Mouse (Mus musculus): ENCODE measurements around the gene AY761184. TPM values are rescaled to one million over a fixed set of nuclear protein-coding genes. Genes with fewer than 3 reads are reported as not detected.
"Not testable (repeated sequence)": the region's sequence is repeated elsewhere in the genome, so short reads cannot be mapped to it uniquely, and the experiment has no call there.

Gene AY761184
- polyA plus RNA-seq (2014; fragmentation: Nextera tagmentation; extraction: Ambion mirVana), result not detected in 2 replicates

DNA sequence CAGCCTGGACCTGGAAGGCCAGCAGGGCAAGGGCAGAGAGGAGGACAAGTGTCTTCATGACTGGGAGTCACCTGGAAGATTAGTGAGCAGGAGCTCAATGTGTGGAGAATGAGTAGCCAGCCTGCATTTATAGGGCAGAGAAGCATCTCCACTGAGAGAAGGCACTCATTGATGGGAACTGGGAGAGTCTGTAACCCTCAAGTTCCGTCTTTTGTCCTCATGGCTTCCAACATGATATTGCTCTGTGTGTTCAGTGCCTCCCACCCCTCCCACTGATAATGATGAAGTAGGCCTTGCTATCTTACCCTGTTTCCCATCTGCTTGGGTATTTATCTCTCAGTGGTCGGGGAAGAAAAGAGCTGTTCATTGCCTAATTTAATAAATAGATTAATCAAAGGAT is at the start of gene AY761184:
Gene AY761184, minus strand, starts transcription at position 101 of the 400 bp plus-strand sequence.
- not testable (repeated sequence) for H3K9me3 ChIP-seq (ENCODE audit: control insufficient read depth, low read length); H3K4me3 ChIP-seq (ENCODE audit: low read depth, low read length); H3K27ac ChIP-seq (replicated peaks; ENCODE audit: low read depth, low read length); ATAC-seq (ENCODE audit: low read depth); DNase-seq (ENCODE audit: low spot score); H3K36me3 ChIP-seq (ENCODE audit: control insufficient read depth, insufficient read depth, low read length); H3K4me1 ChIP-seq (ENCODE audit: control insufficient read depth, insufficient read depth, low read length); H3K9ac ChIP-seq (ENCODE audit: low read depth, low read length); H3K27me3 ChIP-seq (replicated peaks; ENCODE audit: control insufficient read depth, insufficient read depth, low read length); H3K4me2 ChIP-seq (ENCODE audit: low read depth, low read length)
- 58% methylated on average over 1 of the region's 2 CpGs for WGBS

DNA sequence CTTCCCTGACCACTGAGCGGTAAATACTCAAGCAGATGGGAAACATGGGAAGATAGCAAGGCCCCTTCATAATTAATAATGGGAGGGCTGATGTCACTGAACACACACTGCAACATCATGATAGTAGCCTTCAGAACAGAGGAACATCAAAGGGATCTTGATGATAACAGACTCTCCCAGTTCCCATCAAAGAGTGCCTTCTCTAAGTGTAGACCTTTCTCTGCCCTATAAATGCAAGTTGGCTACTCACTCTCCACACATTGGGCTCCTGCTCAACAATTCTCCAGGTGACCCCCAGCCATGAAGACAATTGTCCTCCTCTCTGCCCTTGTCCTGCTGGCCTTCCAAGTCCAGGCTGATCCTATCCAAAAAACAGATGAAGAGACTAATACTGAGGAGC is 37.9 kb downstream of the AY761184 start, which contains the start of gene Defa34:
Gene Defa34, plus strand, starts transcription at position 301 of the 400 bp plus-strand sequence.
- ATAC-seq (ENCODE audit: low read depth); H3K27ac ChIP-seq (replicated peaks; ENCODE audit: low read depth, low read length); DNase-seq (ENCODE audit: low spot score); H3K4me1 ChIP-seq (ENCODE audit: control insufficient read depth, insufficient read depth, low read length); H3K9ac ChIP-seq (ENCODE audit: low read depth, low read length); H3K4me3 ChIP-seq (ENCODE audit: low read depth, low read length); H3K36me3 ChIP-seq (ENCODE audit: control insufficient read depth, insufficient read depth, low read length); H3K9me3 ChIP-seq (ENCODE audit: control insufficient read depth, low read length); H3K4me2 ChIP-seq (ENCODE audit: low read depth, low read length); H3K27me3 ChIP-seq (replicated peaks; ENCODE audit: control insufficient read depth, insufficient read depth, low read length): not testable (repeated sequence)
- WGBS, result no CpG with 5 or more reads among the region's 1 CpGs

DNA sequence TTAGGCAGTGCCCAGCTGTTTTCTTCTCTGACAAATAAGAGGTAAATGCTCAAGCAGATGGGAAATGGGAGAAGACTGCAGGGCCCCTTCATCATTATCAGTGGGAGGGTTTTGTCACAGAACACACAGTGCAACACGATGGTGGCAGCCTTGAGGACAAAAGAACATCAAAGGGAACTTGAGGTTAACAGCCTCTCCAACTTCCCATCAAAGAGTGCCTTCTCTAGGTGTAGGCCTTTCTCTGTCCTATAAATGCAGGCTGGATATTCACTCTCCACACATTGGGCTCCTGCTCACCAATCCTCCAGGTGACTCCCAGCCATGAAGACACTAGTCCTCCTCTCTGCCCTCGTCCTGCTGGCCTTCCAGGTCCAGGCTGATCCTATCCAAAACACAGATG is 48.0 kb downstream of the AY761184 start, which contains the start of gene Defa17:
Gene Defa17, plus strand, starts transcription at position 301 of the 400 bp plus-strand sequence.
- not testable (repeated sequence) for H3K27ac ChIP-seq (replicated peaks; ENCODE audit: low read depth, low read length); H3K4me3 ChIP-seq (ENCODE audit: low read depth, low read length); DNase-seq (ENCODE audit: low spot score); H3K4me2 ChIP-seq (ENCODE audit: low read depth, low read length); H3K36me3 ChIP-seq (ENCODE audit: control insufficient read depth, insufficient read depth, low read length); ATAC-seq (ENCODE audit: low read depth); H3K9ac ChIP-seq (ENCODE audit: low read depth, low read length); H3K27me3 ChIP-seq (replicated peaks; ENCODE audit: control insufficient read depth, insufficient read depth, low read length); H3K4me1 ChIP-seq (ENCODE audit: control insufficient read depth, insufficient read depth, low read length); H3K9me3 ChIP-seq (ENCODE audit: control insufficient read depth, low read length)
- WGBS, result no CpG with 5 or more reads among the region's 2 CpGs

Other genes with a start within 250 kb of the AY761184 start
- gene Gm7849, start 247.1 kb downstream of the AY761184 start, polyA plus RNA-seq (2014; fragmentation: Nextera tagmentation; extraction: Ambion mirVana), result not detected in 2 replicates
- gene Defa20, start 194.4 kb downstream of the AY761184 start, polyA plus RNA-seq (2014; fragmentation: Nextera tagmentation; extraction: Ambion mirVana), result not detected in 2 replicates
- not detected in 2 replicates for gene Defa32, start 174.6 kb downstream of the AY761184 start, polyA plus RNA-seq (2014; fragmentation: Nextera tagmentation; extraction: Ambion mirVana)
- not detected in 2 replicates for gene Defa37, start 138.3 kb downstream of the AY761184 start, polyA plus RNA-seq (2014; fragmentation: Nextera tagmentation; extraction: Ambion mirVana)
- not detected in 2 replicates for gene Defa28, start 120.6 kb downstream of the AY761184 start, polyA plus RNA-seq (2014; fragmentation: Nextera tagmentation; extraction: Ambion mirVana)
- gene Gm7861, start 109.1 kb downstream of the AY761184 start, polyA plus RNA-seq (2014; fragmentation: Nextera tagmentation; extraction: Ambion mirVana), result not detected in 2 replicates
- not detected in 2 replicates for gene Defa26, start 85.5 kb downstream of the AY761184 start, polyA plus RNA-seq (2014; fragmentation: Nextera tagmentation; extraction: Ambion mirVana)
- gene Defa17, start 47.9 kb downstream of the AY761184 start, polyA plus RNA-seq (2014; fragmentation: Nextera tagmentation; extraction: Ambion mirVana), result not detected in 2 replicates
- gene Defa34, start 37.8 kb downstream of the AY761184 start, polyA plus RNA-seq (2014; fragmentation: Nextera tagmentation; extraction: Ambion mirVana), result not detected in 2 replicates
- gene Defa24, start 30.8 kb upstream of the AY761184 start, polyA plus RNA-seq (2014; fragmentation: Nextera tagmentation; extraction: Ambion mirVana), result not detected in 2 replicates
- gene Defb50, start 119.9 kb upstream of the AY761184 start, polyA plus RNA-seq (2014; fragmentation: Nextera tagmentation; extraction: Ambion mirVana), result not detected in 2 replicates
- gene Defb2, start 136.3 kb upstream of the AY761184 start, polyA plus RNA-seq (2014; fragmentation: Nextera tagmentation; extraction: Ambion mirVana), result not detected in 2 replicates
- not detected in 2 replicates for gene Defb10, start 155.3 kb upstream of the AY761184 start, polyA plus RNA-seq (2014; fragmentation: Nextera tagmentation; extraction: Ambion mirVana)
- gene Defb9, start 181.8 kb upstream of the AY761184 start, polyA plus RNA-seq (2014; fragmentation: Nextera tagmentation; extraction: Ambion mirVana), result not detected in 2 replicates
- 3.3 TPM in 1 of 2 replicates, not detected in the other for gene Defb11, start 202.8 kb upstream of the AY761184 start, polyA plus RNA-seq (2014; fragmentation: Nextera tagmentation; extraction: Ambion mirVana)
- not detected in 2 replicates for gene Defb15, start 229.1 kb upstream of the AY761184 start, polyA plus RNA-seq (2014; fragmentation: Nextera tagmentation; extraction: Ambion mirVana)
- gene Defb35, start 234.7 kb upstream of the AY761184 start, polyA plus RNA-seq (2014; fragmentation: Nextera tagmentation; extraction: Ambion mirVana), result not detected in 2 replicates
- not detected in 2 replicates for gene Defb13, start 243.1 kb upstream of the AY761184 start, polyA plus RNA-seq (2014; fragmentation: Nextera tagmentation; extraction: Ambion mirVana)